Mouse (Mus musculus) gastrocnemius, adult 18-20 months (tissue): ENCODE data around the gene Bbs1. TPM values are rescaled to one million over a fixed set of nuclear protein-coding genes. Genes with fewer than 3 reads are reported as not detected.
"Not testable (repeated sequence)": the region's sequence is repeated elsewhere in the genome, so short reads cannot be mapped to it uniquely, and the experiment has no call there.

Experiments
- DNase-seq: peaks from one replicate; pipeline ENCODE4 v3.0.0; 2021; ENCODE audit warnings: low spot score
- total RNA-seq, 2 experiments: library from RNA; stranded (reverse); gene quantifications; 2 replicates each; pipeline ENCODE4 v1.2.3; 2021

Gene Bbs1
- total RNA-seq, 2 experiments from 2014 or later = 1.7 to 2.0 TPM

GRCm38 (mm10) chr19:4889791-4890190 is 16.6 kb downstream of the Bbs1 start:
- no peak for DNase-seq

DNA sequence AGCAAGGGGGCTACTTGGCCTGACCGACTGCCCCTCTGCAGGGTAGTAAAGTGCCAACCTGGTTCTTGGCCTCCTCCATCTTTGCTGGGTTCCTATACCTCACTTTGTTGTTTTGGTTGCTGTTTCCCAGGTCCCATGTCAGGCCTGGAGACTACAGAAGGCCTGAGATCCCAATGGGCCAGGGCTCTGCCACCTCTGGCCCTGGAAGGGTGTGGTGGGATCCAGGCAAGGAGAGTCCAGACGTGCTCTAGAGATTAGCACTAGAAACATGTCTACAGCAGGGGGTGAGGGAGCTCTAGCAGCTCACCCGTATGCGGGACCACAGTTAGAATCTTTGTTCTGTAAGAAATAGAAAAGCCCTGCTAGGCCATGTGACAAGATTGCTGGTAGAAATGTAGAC is 22.5 kb downstream of the Bbs1 start:
- DNase-seq = no peak

DNA sequence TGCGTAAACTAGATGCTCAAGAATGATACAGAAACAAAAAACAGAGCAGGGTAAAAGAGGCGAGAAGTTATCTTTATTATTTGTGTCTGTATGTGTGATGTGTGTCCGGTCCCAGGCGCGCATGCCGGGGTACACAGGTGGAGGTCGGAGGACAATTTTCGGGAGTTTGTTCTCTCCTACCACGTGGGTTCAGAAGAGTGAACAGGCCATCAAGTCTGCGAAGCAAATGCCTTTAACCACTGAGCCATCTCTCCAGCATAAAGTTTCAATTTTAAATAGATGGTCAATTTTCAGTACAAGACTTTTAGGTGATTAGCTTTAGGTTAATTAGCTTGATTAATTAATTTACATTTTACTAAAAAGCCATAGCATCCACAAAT is 27.1 kb downstream of the Bbs1 start:
- no peak for DNase-seq

DNA sequence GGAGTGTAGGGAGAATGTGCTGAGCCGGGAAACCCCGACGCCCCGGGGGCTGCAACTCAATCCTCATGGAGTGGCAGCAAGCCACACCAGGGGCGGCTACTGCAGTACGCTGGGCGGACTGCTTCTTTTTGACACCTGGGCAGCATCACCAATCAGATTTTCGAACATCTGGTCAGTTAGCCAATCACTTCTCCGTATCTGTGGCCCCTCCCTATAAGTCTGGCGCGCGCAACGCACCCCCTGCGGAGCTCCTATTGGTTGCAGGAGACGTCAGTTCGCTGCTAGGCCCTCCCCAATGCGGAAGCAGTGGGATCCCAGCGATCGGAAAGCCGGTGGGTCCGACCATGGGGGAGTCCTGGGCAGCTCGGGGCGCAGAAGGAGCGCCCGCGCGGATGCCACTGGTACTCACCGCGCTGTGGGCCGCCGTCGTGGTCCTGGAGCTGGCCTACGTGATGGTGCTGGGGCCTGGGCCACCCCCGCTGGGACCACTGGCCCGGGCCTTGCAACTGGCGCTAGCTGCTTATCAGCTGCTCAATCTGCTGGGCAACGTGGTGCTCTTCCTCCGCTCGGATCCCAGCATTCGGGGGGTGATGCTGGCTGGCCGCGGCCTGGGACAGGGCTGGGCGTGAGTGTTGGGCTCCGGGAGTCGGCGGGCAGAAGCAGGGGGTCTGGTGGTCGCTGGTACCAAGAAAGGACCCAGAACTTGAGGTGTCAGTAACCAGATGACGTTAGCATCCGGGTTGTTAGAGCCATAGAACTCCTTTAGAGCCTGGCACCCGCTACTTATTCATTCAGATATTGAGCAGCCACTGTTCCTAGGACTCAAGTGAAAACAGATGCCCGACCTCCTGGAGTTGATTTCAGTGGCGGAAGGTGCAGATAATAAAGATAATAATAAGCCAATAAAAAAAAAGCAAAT is 27.8 kb downstream of the Bbs1 start, which contains the start of gene Zdhhc24:
Gene Zdhhc24, plus strand, starts transcription at position 264 of the 919 bp plus-strand sequence.
- peak; percentile 97 for DNase-seq

GRCm38 (mm10) chr19:4877785-4878184 is 28.6 kb downstream of the Bbs1 start, which contains the start of gene Actn3:
TSS of gene Actn3 (minus strand) at chr19:4877909.
- peak; percentile 80 for DNase-seq

DNA sequence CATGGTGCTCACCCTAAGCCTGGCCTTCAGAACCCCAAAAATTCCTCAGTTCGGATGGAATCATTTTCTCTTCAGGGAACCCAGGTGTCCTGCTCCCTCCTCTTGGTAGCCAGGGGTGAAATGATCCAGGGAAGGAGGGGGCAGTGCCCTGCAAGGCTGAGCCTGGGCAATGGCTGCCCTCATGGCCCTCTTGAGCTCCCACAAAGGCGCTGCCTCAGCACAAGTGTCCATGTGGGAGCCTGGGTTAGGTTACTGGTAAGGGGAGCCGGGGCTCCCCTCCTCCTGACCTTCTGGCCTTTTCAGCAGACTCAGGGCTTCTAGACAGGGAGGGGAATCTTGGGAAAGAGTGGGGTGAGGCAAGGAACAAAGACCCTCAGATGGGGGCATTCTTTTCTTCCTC is 29.7 kb downstream of the Bbs1 start:
- peak; percentile 81 for DNase-seq

DNA sequence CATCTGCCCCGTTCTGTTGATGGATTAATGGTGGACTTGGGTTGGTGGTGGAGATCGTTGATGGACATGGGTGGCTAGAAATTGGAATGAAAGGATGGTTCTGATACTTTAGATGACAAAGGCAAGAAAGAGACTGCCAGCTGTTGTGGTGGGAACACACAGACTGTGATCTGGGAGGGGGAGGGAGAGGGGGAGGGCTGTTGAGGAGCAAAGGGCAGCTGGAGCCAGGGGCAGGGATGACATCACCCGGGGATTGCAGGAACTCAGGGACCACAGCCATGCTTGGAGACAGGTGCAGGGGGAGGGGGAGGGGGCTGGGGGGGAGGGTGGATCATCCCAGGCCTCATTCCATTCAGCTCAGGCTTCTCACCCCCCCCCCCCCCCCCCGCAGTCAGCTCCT is 30.2 kb downstream of the Bbs1 start:
- no peak for DNase-seq

GRCm38 (mm10) chr19:4874613-4875012 is 31.8 kb downstream of the Bbs1 start:
- not testable (repeated sequence) for DNase-seq

DNA sequence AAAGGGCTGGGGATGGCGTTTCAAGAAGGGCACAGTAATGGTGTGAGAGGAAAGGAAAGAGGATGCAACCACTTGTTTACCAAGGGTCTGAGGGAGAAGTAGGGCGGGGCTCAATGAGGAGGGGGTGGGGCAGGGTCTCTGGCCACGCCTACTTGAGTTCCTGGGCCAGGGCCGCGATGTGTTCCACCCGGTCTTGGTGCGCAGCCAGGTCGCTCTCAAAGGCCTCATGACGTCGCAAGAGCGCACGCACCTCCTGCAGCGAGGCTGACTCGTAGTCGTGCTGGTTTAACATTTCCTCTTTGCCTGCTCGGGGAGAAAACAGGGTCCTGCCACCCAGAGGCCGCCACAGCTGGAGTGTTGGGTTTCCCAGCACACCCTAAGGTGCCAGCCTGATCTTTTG is 41.3 kb downstream of the Bbs1 start:
- no peak for DNase-seq

DNA sequence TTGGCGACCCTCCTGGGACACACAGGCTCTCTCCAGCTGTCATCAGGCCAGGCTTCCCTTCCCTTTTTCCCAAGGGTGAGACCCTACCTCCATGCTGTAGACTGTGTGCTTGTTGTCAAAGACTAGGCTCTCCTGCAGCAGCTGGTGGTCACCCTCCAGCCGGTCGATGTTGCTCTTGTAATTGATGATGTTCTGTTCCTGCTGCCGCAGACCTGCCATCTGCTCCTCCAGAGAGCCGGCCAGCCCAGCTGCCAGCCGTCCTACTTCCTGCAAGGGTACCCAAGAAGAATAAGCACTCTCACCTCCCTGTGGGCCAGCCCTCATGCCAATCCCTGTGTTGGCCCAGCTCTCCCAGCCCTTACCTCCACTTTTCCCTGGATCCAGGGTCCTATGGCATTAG is 43.4 kb downstream of the Bbs1 start:
- DNase-seq = no peak

DNA sequence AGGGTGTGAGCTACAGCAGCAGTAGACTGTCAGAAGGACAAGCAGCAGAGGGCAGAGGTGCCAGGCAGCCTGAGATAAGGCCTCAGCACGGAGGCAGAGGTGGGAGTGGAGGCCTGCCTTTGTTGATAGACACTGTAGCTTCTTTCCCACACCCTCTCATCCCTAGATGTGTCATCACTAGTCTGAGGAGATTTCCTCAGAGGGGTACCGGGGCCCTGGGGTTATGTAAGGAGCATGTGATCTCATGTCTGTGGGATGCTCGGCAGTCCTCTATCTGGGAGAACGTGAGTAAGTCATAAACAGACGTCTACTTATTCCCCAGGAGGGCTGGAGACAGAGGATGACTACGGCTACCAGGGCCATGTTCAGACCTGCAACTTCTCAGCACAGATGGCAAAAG is 47.3 kb downstream of the Bbs1 start:
- DNase-seq = no peak

DNA sequence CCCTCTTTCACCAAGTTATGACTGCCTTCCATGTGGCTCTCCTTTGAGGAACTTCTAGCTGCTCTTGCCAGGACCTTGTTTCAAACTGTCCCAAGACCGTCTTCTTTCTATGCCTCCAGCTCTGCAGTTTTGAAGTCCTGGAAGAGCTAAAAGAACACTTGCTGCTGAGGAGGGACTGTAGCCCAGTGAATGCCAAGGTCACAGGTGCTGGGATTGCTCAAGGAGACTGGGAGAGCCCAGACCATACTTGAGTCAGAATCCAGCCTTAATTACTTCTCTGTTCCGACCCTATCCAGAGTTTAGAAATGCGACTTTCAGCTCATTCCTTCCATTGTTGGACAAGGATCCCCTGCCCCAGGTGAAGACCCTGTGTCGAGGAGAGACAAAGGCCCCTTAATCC is 50.5 kb downstream of the Bbs1 start:
- DNase-seq = no peak

DNA sequence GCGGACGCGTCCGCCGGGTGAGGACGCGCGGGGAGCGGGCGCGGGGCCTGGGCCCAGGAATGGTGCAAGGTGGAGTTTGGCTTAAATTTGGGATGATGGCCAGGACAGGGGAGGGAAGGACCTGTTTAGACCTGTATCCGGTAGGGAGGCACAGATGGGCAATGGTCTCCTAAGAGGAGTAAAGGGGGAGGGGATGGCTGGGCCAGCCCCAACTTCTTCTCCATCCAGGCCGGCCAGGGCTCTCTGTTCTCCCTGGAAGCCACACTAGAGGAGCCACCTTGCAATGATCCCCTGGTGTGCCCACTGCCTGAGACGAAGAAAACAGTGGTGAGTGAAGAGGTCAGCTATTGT is 51.0 kb downstream of the Bbs1 start:
- no peak for DNase-seq

GRCm38 (mm10) chr19:4854552-4855469 is 51.6 kb downstream of the Bbs1 start, which contains the start of gene Ctsf:
TSS of gene Ctsf (plus strand) at chr19:4855130.
- peak; percentile 94 for DNase-seq

- no peak for DNase-seq
Observed at GRCm38 (mm10) chr19:4850281-4850680, 56.1 kb downstream of the Bbs1 start.

DNA sequence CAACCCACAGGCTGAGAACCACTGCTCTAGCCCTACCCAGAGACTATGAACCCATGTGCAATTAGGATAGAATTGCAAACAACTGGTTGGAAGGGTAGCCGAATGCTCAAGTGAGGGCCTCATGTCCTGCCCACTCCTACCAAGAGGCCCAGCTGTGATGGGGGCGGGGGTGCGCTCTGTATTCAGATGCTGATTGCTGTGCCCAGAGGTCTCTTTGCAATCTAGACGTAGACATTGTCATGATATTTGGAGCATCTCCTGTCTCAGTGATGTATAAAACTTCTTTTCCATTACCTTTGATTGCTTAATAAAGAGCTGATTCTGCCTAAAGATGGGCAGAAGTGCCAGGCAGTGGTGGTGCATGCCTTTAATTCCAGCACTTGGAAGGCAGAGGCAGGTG is 56.6 kb downstream of the Bbs1 start:
- DNase-seq = no peak

DNA sequence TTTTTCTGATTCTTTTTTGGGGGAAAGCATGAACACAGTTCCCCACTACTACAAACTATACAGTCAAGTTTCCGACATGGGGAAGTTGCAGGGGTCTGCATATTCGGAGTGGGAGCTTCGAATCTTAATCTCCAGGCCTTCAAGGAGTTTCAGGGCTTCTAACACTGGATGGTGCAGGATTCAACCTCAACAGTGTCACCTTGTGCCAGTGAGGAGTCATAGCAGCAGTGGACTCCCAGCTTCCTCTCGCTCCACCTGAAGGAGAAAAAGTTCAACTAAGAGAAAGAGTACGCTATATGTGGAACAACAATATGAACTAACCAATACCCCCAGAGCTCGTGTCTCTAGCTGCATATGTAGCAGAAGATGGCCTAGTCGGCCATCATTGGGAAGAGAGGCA is 58.9 kb downstream of the Bbs1 start:
- DNase-seq = no peak

DNA sequence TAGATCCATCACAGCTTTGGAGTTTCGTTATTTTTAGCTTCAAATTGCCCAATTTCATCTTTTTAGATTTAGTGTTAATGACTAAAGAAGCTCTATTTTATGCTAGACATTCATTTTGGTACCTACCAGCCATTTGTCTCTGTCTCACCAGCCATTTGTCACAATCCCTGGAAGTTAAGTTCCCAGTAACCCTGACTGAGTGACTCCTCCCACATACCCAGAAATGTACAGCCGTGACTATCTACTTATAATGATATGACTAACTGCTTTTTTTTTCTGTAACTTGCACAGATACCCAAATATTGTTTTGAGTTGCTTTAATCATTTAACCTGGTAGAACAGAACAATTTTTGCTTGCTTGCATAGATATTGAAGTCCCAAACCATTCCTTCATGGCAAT is 60.6 kb downstream of the Bbs1 start:
- DNase-seq = no peak

DNA sequence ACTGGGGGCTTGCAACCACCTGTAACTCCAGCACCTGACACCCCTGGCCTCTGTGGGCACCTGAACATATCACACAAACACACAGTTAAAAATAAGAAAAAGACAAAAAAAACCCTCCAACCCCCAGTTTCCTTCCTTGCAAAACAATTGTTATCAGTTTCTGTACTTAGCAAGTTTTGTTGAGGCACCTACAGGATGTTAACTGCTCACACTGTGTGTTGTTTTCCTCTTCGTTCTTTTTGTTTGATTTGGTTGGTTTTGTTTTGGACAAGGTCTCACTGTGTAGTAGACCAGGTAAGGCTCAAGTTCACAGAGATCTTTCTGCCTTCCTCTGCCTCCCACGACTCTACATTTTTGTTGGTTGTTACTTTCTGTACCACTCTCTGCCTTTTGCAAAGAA is 63.8 kb downstream of the Bbs1 start:
- DNase-seq = no peak

- DNase-seq = no peak
Observed at GRCm38 (mm10) chr19:4840848-4841247, 65.6 kb downstream of the Bbs1 start.

DNA sequence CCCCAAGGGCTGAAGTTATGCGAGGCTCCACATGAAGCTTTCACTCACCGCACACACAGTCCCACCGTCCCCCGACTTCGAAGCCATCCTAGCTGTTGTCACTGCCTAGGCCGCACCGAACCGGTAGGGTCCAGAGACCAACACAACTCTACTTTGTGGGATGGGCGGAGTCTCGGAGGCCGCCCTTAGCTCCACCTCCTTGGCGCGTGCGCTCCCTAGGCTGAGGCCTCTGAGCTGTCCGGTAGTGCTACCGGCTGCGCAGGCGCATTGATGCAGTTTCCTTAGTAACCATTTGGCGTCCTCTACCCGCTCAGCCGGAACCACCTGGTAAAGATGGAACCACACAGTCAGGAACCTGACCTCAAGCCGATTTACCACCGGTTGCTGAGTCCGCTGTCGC is 67.3 kb downstream of the Bbs1 start, which contains the start of the genes Ccs and Ccdc87:
Gene Ccs, minus strand, starts transcription at position 184 of the 400 bp plus-strand sequence.
Gene Ccdc87, plus strand, starts transcription at position 218 of the 400 bp plus-strand sequence.
- DNase-seq = peak; percentile 98

DNA sequence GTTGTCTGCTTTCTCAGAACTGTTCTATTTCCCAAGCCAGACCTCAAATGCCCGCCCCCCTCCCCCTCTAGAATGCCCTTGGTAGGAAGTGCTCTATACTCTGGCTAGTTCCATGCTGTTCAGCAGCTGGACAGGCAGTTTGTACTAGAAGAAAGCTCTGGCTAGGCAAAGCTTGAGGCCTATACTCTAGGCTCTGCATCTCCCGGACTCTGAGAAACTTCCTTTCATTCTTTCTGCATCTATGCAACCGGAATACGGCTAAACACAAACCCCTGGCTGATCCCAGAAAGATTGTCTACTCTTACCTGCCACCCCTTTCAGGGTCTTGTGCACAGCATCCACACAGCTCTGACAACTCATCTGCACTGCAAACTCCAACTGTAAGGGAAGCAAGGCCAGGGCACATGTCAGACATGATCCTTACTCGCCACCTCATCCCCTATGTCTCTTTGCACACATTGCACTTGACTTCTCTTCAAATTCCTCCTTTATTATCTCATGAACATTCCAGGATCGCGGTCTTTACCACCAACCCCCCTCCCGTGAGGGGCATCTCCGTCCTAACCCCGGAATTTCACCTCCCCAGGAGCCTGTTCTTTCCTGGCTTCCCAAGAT is 67.8 kb downstream of the Bbs1 start:
- DNase-seq = no peak
